Mouse (Mus musculus): ENCODE results near the gene Pih1d2. TPM values are rescaled to one million over a fixed set of nuclear protein-coding genes. Genes with fewer than 3 reads are reported as not detected.
"Not testable (repeated sequence)": the region's sequence is repeated elsewhere in the genome, so short reads cannot be mapped to it uniquely, and the experiment has no call there.

Pih1d2 gene
- polyA plus RNA-seq, 1 experiment from 2014 or later: 3.7 TPM

- 0 out of 2 replicates have a peak, but pooled peaks cover 6% of the 10 kb centered on the region for H3K36me3 ChIP-seq (ENCODE audit: control insufficient read depth, insufficient read depth, low read length)
Observed at GRCm38 (mm10) chr9:50604338-50604737, 12.8 kb upstream of the Pih1d2 start.

GRCm38 (mm10) chr9:50612115-50612514, 5.0 kb upstream of the Pih1d2 start:
- Histone ChIP-seq H3K27ac (ENCODE audit: low read length) (no peak overlapping the region), H3K27me3 (ENCODE audit: control insufficient read depth, insufficient read depth, low read length) (no peaks in the 10 kb centered on the region), H3K9ac (ENCODE audit: low read length) (no peak overlapping the region), H3K4me3 (replicated peaks; ENCODE audit: low read length) (no peak overlapping the region), H3K9me3 (replicated peaks; ENCODE audit: control insufficient read depth, low read length) (no peaks in the 10 kb centered on the region), H3K36me3 (ENCODE audit: control insufficient read depth, insufficient read depth, low read length) (peaks cover 23% of the 10 kb centered on the region; the same call in 1 of the 2 replicates), H3K4me1 (ENCODE audit: control insufficient read depth, insufficient read depth, low read length) (peaks cover 5% of the 10 kb centered on the region), H3K4me2 (ENCODE audit: low read depth, low read length) (no peak overlapping the region)
- WGBS: 81% methylated on average over 4 of the region's 4 CpGs
- no peak for ATAC-seq (ENCODE audit: insufficient read depth, low FRiP score)

More at GRCm38 (mm10) chr9:50604338-50604737, 12.8 kb upstream of the Pih1d2 start:
- Histone ChIP-seq H3K4me1 (ENCODE audit: control insufficient read depth, insufficient read depth, low read length) (peaks cover 15% of the 10 kb centered on the region), H3K27ac (ENCODE audit: low read length) (peak overlapping the region; percentile 81), H3K9me3 (replicated peaks; ENCODE audit: control insufficient read depth, low read length) (no peaks in the 10 kb centered on the region), H3K9ac (ENCODE audit: low read length) (peak overlapping the region; percentile 92), H3K27me3 (ENCODE audit: control insufficient read depth, insufficient read depth, low read length) (no peaks in the 10 kb centered on the region), H3K4me2 (ENCODE audit: low read depth, low read length) (peak overlapping the region; percentile 69), H3K4me3 (replicated peaks; ENCODE audit: low read length) (peak overlapping the region; percentile 82)
- ATAC-seq (ENCODE audit: insufficient read depth, low FRiP score): no peak
- 2% methylated on average over 6 of the region's 6 CpGs for WGBS

- H3K27ac ChIP-seq (ENCODE audit: low read length): peak overlapping the region; percentile 97; the same call in 1 of the 2 replicates
- peaks cover 13% of the 10 kb centered on the region; the same call in 1 of the 2 replicates for H3K36me3 ChIP-seq (ENCODE audit: control insufficient read depth, insufficient read depth, low read length)
- no peaks in the 10 kb centered on the region for H3K9me3 ChIP-seq (replicated peaks; ENCODE audit: control insufficient read depth, low read length)
- peak overlapping the region; percentile 67 for H3K4me3 ChIP-seq (replicated peaks; ENCODE audit: low read length)
- H3K9ac ChIP-seq (ENCODE audit: low read length): peak overlapping the region; percentile 91
- 31% methylated on average over 11 of the region's 11 CpGs for WGBS
- peak overlapping the region; percentile 70 for H3K4me2 ChIP-seq (ENCODE audit: low read depth, low read length)
- no peak for ATAC-seq (ENCODE audit: insufficient read depth, low FRiP score)
- peaks cover 5% of the 10 kb centered on the region for H3K4me1 ChIP-seq (ENCODE audit: control insufficient read depth, insufficient read depth, low read length)
- no peaks in the 10 kb centered on the region for H3K27me3 ChIP-seq (ENCODE audit: control insufficient read depth, insufficient read depth, low read length)
Observed at GRCm38 (mm10) chr9:50616161-50616560, 960 bp upstream of the Pih1d2 start.

- Histone ChIP-seq H3K27ac (ENCODE audit: low read length) (no peak overlapping the region), H3K27me3 (ENCODE audit: control insufficient read depth, insufficient read depth, low read length) (no peaks in the 10 kb centered on the region), H3K4me3 (replicated peaks; ENCODE audit: low read length) (peak overlapping the region; percentile 67), H3K9me3 (replicated peaks; ENCODE audit: control insufficient read depth, low read length) (no peaks in the 10 kb centered on the region), H3K4me2 (ENCODE audit: low read depth, low read length) (peak overlapping the region; percentile 70), H3K36me3 (ENCODE audit: control insufficient read depth, insufficient read depth, low read length) (peaks cover 13% of the 10 kb centered on the region; the same call in 1 of the 2 replicates), H3K4me1 (ENCODE audit: control insufficient read depth, insufficient read depth, low read length) (peaks cover 5% of the 10 kb centered on the region), H3K9ac (ENCODE audit: low read length) (no peak overlapping the region)
- no peak for ATAC-seq (ENCODE audit: insufficient read depth, low FRiP score)
- 63% methylated on average over 9 of the region's 9 CpGs for WGBS
Observed at GRCm38 (mm10) chr9:50617794-50618330, 741 bp downstream of the Pih1d2 start.

DNA sequence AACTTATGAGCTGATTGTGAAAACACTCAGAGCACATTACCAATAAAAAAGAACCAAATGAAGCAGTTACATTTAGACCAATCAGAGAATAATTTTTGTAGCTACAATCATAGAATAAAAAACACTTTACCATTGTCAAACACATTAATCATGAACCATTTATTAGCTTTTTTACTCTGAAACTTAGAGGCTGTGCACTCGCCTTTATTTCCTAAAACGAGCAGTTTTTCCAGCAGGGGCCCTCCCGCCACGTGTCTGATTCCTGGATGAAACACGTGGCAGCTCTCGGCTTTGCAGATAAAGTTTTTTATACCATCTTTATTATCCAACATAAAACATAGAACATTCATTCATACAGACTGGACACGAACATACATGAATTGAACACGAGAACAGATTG, 13.8 kb downstream of the Pih1d2 start:
- not testable (repeated sequence) for H3K9ac ChIP-seq (ENCODE audit: low read length); H3K27me3 ChIP-seq (ENCODE audit: control insufficient read depth, insufficient read depth, low read length); H3K9me3 ChIP-seq (replicated peaks; ENCODE audit: control insufficient read depth, low read length); H3K4me3 ChIP-seq (replicated peaks; ENCODE audit: low read length); H3K27ac ChIP-seq (ENCODE audit: low read length); H3K4me1 ChIP-seq (ENCODE audit: control insufficient read depth, insufficient read depth, low read length); H3K36me3 ChIP-seq (ENCODE audit: control insufficient read depth, insufficient read depth, low read length); H3K4me2 ChIP-seq (ENCODE audit: low read depth, low read length); ATAC-seq (ENCODE audit: insufficient read depth, low FRiP score)
- WGBS: 88% methylated on average over 6 of the region's 8 CpGs

GRCm38 (mm10) chr9:50632016-50632688, 15.0 kb downstream of the Pih1d2 start:
- Histone ChIP-seq H3K4me3 (replicated peaks; ENCODE audit: low read length) (no peak overlapping the region), H3K27ac (ENCODE audit: low read length) (no peak overlapping the region), H3K4me2 (ENCODE audit: low read depth, low read length) (no peak overlapping the region), H3K4me1 (ENCODE audit: control insufficient read depth, insufficient read depth, low read length) (no peaks in the 10 kb centered on the region), H3K9me3 (replicated peaks; ENCODE audit: control insufficient read depth, low read length) (no peaks in the 10 kb centered on the region), H3K27me3 (ENCODE audit: control insufficient read depth, insufficient read depth, low read length) (no peaks in the 10 kb centered on the region), H3K36me3 (ENCODE audit: control insufficient read depth, insufficient read depth, low read length) (peaks cover 5% of the 10 kb centered on the region; the same call in 1 of the 2 replicates), H3K9ac (ENCODE audit: low read length) (no peak overlapping the region)
- WGBS: 80% methylated on average over 6 of the region's 6 CpGs
- no peak for ATAC-seq (ENCODE audit: insufficient read depth, low FRiP score)

- no peak for ATAC-seq (ENCODE audit: insufficient read depth, low FRiP score)
- H3K9ac ChIP-seq (ENCODE audit: low read length): no peak overlapping the region
- H3K4me3 ChIP-seq (replicated peaks; ENCODE audit: low read length): no peak overlapping the region
- no peak overlapping the region for H3K4me2 ChIP-seq (ENCODE audit: low read depth, low read length)
- no peaks in the 10 kb centered on the region for H3K4me1 ChIP-seq (ENCODE audit: control insufficient read depth, insufficient read depth, low read length)
- WGBS: 68% methylated on average over 2 of the region's 2 CpGs
- no peaks in the 10 kb centered on the region for H3K27me3 ChIP-seq (ENCODE audit: control insufficient read depth, insufficient read depth, low read length)
- H3K27ac ChIP-seq (ENCODE audit: low read length): no peak overlapping the region
- H3K36me3 ChIP-seq (ENCODE audit: control insufficient read depth, insufficient read depth, low read length): peaks cover 5% of the 10 kb centered on the region; the same call in 1 of the 2 replicates
- no peaks in the 10 kb centered on the region for H3K9me3 ChIP-seq (replicated peaks; ENCODE audit: control insufficient read depth, low read length)
Observed at GRCm38 (mm10) chr9:50633059-50633458, 15.9 kb downstream of the Pih1d2 start.

- WGBS: 94% methylated on average over 11 of the region's 11 CpGs
- no peak overlapping the region for H3K27ac ChIP-seq (ENCODE audit: low read length)
- no peaks in the 10 kb centered on the region for H3K4me1 ChIP-seq (ENCODE audit: control insufficient read depth, insufficient read depth, low read length)
- H3K9me3 ChIP-seq (replicated peaks; ENCODE audit: control insufficient read depth, low read length): no peaks in the 10 kb centered on the region
- no peak for ATAC-seq (ENCODE audit: insufficient read depth, low FRiP score)
- H3K9ac ChIP-seq (ENCODE audit: low read length): no peak overlapping the region
- H3K36me3 ChIP-seq (ENCODE audit: control insufficient read depth, insufficient read depth, low read length): peaks cover 5% of the 10 kb centered on the region; the same call in 1 of the 2 replicates
- no peaks in the 10 kb centered on the region for H3K27me3 ChIP-seq (ENCODE audit: control insufficient read depth, insufficient read depth, low read length)
- H3K4me3 ChIP-seq (replicated peaks; ENCODE audit: low read length): no peak overlapping the region
- no peak overlapping the region for H3K4me2 ChIP-seq (ENCODE audit: low read depth, low read length)
Observed at GRCm38 (mm10) chr9:50634270-50634669, 17.1 kb downstream of the Pih1d2 start.

GRCm38 (mm10) chr9:50646826-50647370, 29.8 kb downstream of the Pih1d2 start:
- 76% methylated on average over 10 of the region's 10 CpGs for WGBS
- Histone ChIP-seq H3K36me3 (ENCODE audit: control insufficient read depth, insufficient read depth, low read length) (peaks cover 19% of the 10 kb centered on the region), H3K27ac (ENCODE audit: low read length) (no peak overlapping the region)

More at GRCm38 (mm10) chr9:50646826-50647370, 29.8 kb downstream of the Pih1d2 start:
- no peaks in the 10 kb centered on the region for H3K9me3 ChIP-seq (replicated peaks; ENCODE audit: control insufficient read depth, low read length)
- no peak overlapping the region for H3K4me3 ChIP-seq (replicated peaks; ENCODE audit: low read length)
- H3K4me2 ChIP-seq (ENCODE audit: low read depth, low read length): no peak overlapping the region
- no peaks in the 10 kb centered on the region for H3K4me1 ChIP-seq (ENCODE audit: control insufficient read depth, insufficient read depth, low read length)
- H3K27me3 ChIP-seq (ENCODE audit: control insufficient read depth, insufficient read depth, low read length): no peaks in the 10 kb centered on the region
- no peak overlapping the region for H3K9ac ChIP-seq (ENCODE audit: low read length)
- no peak for ATAC-seq (ENCODE audit: insufficient read depth, low FRiP score)
